ENCODE assay signal across 8 mouse cellular contexts in genomic region chr11:98201791-98202640, GRCm38 (mm10). TPM values are rescaled to one million over a fixed set of nuclear protein-coding genes. Genes with fewer than 3 reads are reported as not detected.
A peak's percentile ranks its signal among the peaks of the same experiment; 100 is the strongest.
DNase-seq lines count a peak whose midpoint lies in the region; ATAC-seq lines count a peak whose summit lies in the region.

No protein-coding gene starts in this region.

- H3K9me3 ChIP-seq in embryonic facial prominence, embryonic 15.5 days (replicated peaks), result no peaks in the 10 kb centered on the region
- no peaks in the 10 kb centered on the region for H3K9me3 ChIP-seq in hindbrain, embryonic 12.5 days (replicated peaks)
- no peaks in the 10 kb centered on the region for H3K9me3 ChIP-seq in midbrain, embryonic 10.5 days (replicated peaks)

- no peaks in the 10 kb centered on the region for H3K27me3 ChIP-seq in embryonic facial prominence, embryonic 15.5 days
- H3K27me3 ChIP-seq in hindbrain, embryonic 12.5 days, result no peaks in the 10 kb centered on the region
- H3K27me3 ChIP-seq in midbrain, embryonic 10.5 days (ENCODE audit: low read depth, poor library complexity, severe bottlenecking), result no peaks in the 10 kb centered on the region
- no peaks in the 10 kb centered on the region for H3K27me3 ChIP-seq in splenic B cell, adult 2 months (ENCODE audit: control insufficient read depth, insufficient read depth, low read length, poor library complexity, severe bottlenecking)

- peaks cover 14% of the 10 kb centered on the region for H3K4me1 ChIP-seq in embryonic facial prominence, embryonic 15.5 days
- peaks cover 11% of the 10 kb centered on the region for H3K4me1 ChIP-seq in hindbrain, embryonic 12.5 days
- peaks cover 37% of the 10 kb centered on the region for H3K4me1 ChIP-seq in midbrain, embryonic 10.5 days

- peak; percentile 48 to 81 for DNase-seq in adrenal gland, adult (ENCODE audit: inconsistent age in 2 of 2, low spot score in 1 of 2)
- no peak for DNase-seq in adrenal gland, adult 8-10 months
- DNase-seq in adipocyte (ENCODE audit: low spot score), result peak; percentile 49
- DNase-seq in left cerebral cortex, postnatal 4 days, result peak; percentile 7
- DNase-seq in midbrain, embryonic 10.5 days (ENCODE audit: low spot score), result peak; percentile 45
- peak; percentile 50 for DNase-seq in splenic B cell, adult 2 months (ENCODE audit: low read depth, low spot score)

- H3K4me3 ChIP-seq in embryonic facial prominence, embryonic 15.5 days (replicated peaks), result peak overlapping the region; percentile 87
- H3K4me3 ChIP-seq in hindbrain, embryonic 12.5 days, result peak overlapping the region; percentile 86
- H3K4me3 ChIP-seq in midbrain, embryonic 10.5 days, result peak overlapping the region; percentile 96

- no peak for ATAC-seq in embryonic facial prominence, embryonic 15.5 days (ENCODE audit: insufficient number of reproducible peaks, low FRiP score, low TSS enrichment, low read depth)
- peak; percentile 29; the same call in 1 of the 2 replicates for ATAC-seq in hindbrain, embryonic 12.5 days (ENCODE audit: low FRiP score)

- no peaks in the 10 kb centered on the region for H3K36me3 ChIP-seq in embryonic facial prominence, embryonic 15.5 days
- H3K36me3 ChIP-seq in hindbrain, embryonic 12.5 days, result no peaks in the 10 kb centered on the region
- peaks cover 9% of the 10 kb centered on the region for H3K36me3 ChIP-seq in midbrain, embryonic 10.5 days
- no peaks in the 10 kb centered on the region; the same call in 1 of the 2 replicates for H3K36me3 ChIP-seq in splenic B cell, adult 2 months (ENCODE audit: control insufficient read depth, insufficient read depth, low read length, poor library complexity, severe bottlenecking)

- peak overlapping the region; percentile 100 for H3K27ac ChIP-seq in embryonic facial prominence, embryonic 15.5 days (replicated peaks)
- peak overlapping the region; percentile 100 for H3K27ac ChIP-seq in hindbrain, embryonic 12.5 days
- peak overlapping the region; percentile 99 for H3K27ac ChIP-seq in midbrain, embryonic 10.5 days (replicated peaks)

- 2% methylated on average over 27 of the region's 27 CpGs for WGBS in embryonic facial prominence, embryonic 15.5 days
- 3% methylated on average over 27 of the region's 27 CpGs for WGBS in hindbrain, embryonic 12.5 days
- 3% methylated on average over 27 of the region's 27 CpGs for WGBS in midbrain, embryonic 10.5 days

- intact Hi-C loops in left cerebral cortex, postnatal 4 days (cut with DNase I), result no loop called here

- H3K9ac ChIP-seq in embryonic facial prominence, embryonic 15.5 days, result peak overlapping the region; percentile 40
- H3K9ac ChIP-seq in hindbrain, embryonic 12.5 days, result peak overlapping the region; percentile 77

- H3K4me2 ChIP-seq in embryonic facial prominence, embryonic 15.5 days (replicated peaks), result peak overlapping the region; percentile 77
- H3K4me2 ChIP-seq in hindbrain, embryonic 12.5 days (replicated peaks), result peak overlapping the region; percentile 69

RNA-seq across cellular contexts. Expression of gene Cdk12, which starts 0.8 kb away (rescaled TPM):
- 10 to 100 TPM; 41.6 to 57.7 (median 49.9) TPM for total RNA-seq in adrenal gland, adult 8-10 months (2022)
- polyA plus RNA-seq in embryonic facial prominence, embryonic 15.5 days (2015; fragmentation: Nextera tagmentation; extraction: Ambion mirVana), result 9.9 and 10.6 TPM in 2 replicates
- polyA plus RNA-seq in hindbrain, embryonic 12.5 days (2016; fragmentation: Nextera tagmentation; extraction: Ambion mirVana), result 14.6 and 15.1 TPM in 2 replicates
- 10 to 100 TPM; 38.9 to 39.1 TPM for total RNA-seq in left cerebral cortex, postnatal 4 days (2021)
- 10.7 and 12.0 TPM in 2 replicates for polyA plus RNA-seq in midbrain, embryonic 10.5 days (2016; fragmentation: Nextera tagmentation; extraction: Ambion mirVana)

RNA-seq across cellular contexts. Expression of gene Med1, which starts 8.9 kb away (rescaled TPM):
- 10 to 100 TPM; 62.9 to 72.7 (median 66.6) TPM for total RNA-seq in adrenal gland, adult 8-10 months (2022)
- polyA plus RNA-seq in embryonic facial prominence, embryonic 15.5 days (2015; fragmentation: Nextera tagmentation; extraction: Ambion mirVana), result 57.9 and 59.1 TPM in 2 replicates
- polyA plus RNA-seq in hindbrain, embryonic 12.5 days (2016; fragmentation: Nextera tagmentation; extraction: Ambion mirVana), result 74.3 and 84.9 TPM in 2 replicates
- 10 to 100 TPM; 52.1 to 52.2 TPM for total RNA-seq in left cerebral cortex, postnatal 4 days (2021)
- polyA plus RNA-seq in midbrain, embryonic 10.5 days (2016; fragmentation: Nextera tagmentation; extraction: Ambion mirVana), result 74.3 and 82.5 TPM in 2 replicates

RNA-seq across cellular contexts. Expression of gene Fbxl20, which starts 51.8 kb away (rescaled TPM):
- total RNA-seq in adrenal gland, adult 8-10 months (2022), result 10 to 100 TPM; 37.4 to 45.0 (median 41.1) TPM
- polyA plus RNA-seq in embryonic facial prominence, embryonic 15.5 days (2015; fragmentation: Nextera tagmentation; extraction: Ambion mirVana), result 22.0 and 24.0 TPM in 2 replicates
- polyA plus RNA-seq in hindbrain, embryonic 12.5 days (2016; fragmentation: Nextera tagmentation; extraction: Ambion mirVana), result 31.1 and 36.8 TPM in 2 replicates
- total RNA-seq in left cerebral cortex, postnatal 4 days (2021), result 10 to 100 TPM; 24.4 to 27.5 TPM
- polyA plus RNA-seq in midbrain, embryonic 10.5 days (2016; fragmentation: Nextera tagmentation; extraction: Ambion mirVana), result 21.0 and 23.7 TPM in 2 replicates
